Comparison of ENCODE assay signal across 7 mouse cellular contexts in the genomic region with DNA sequence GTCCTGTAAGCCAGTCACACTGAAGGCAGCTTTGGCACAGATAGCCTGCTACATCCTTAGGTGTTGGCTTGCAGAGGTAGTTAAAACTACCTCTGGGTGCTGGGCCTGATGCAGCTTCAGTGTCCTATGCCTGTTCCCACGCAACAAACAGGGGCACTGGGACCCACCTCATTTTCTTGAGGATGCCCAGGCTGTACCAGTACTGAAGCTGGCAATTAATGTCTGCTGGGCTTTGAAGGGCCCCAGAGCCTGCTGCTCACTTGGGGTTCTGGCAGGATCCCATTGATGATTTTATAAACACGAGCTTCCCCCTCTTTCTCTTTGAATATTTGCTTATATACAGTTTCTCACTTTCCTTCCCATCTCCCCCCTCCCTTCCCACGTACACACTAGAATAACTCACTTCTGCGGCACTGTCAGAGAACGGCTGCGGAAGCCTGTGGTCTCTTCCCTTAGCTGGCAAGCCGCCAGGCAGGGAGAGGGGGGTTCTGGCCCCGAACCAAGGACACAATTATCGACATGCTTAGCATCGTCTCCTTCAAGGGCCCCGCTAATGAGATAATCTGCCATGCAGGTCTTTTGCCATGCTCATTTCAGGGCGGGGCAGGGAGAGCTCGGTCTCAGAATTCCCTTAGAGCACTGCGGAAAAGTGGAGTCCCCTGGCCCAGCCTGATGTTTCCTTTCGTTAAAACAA.
DNase-seq lines count a peak whose midpoint lies in the region; ATAC-seq and TF ChIP-seq lines count a peak whose summit lies in the region.

No protein-coding gene starts in this region.

- H3K4me1 ChIP-seq in lung, embryonic 16.5 days (replicated peaks; ENCODE audit: control insufficient read depth, insufficient read depth, low read length), result 0 out of 2 replicates have a peak, but pooled peaks cover 3% of the 10 kb centered on the region
- peaks cover 9% of the 10 kb centered on the region for H3K4me1 ChIP-seq in forebrain, postnatal 0 days (ENCODE audit: insufficient read depth)

- no peaks in the 10 kb centered on the region for H3K9me3 ChIP-seq in lung, embryonic 16.5 days (ENCODE audit: control insufficient read depth, low read length)
- H3K9me3 ChIP-seq in forebrain, postnatal 0 days (ENCODE audit: low read length), result no peaks in the 10 kb centered on the region

- WGBS in lung, embryonic 16.5 days, result 21% methylated on average over 15 of the region's 15 CpGs
- WGBS in forebrain, postnatal 0 days, result 13% methylated on average over 15 of the region's 15 CpGs

- H3K36me3 ChIP-seq in lung, embryonic 16.5 days (ENCODE audit: control insufficient read depth, insufficient read depth, low read length), result no peaks in the 10 kb centered on the region
- no peaks in the 10 kb centered on the region for H3K36me3 ChIP-seq in forebrain, postnatal 0 days (ENCODE audit: insufficient read depth)

- H3K9ac ChIP-seq in lung, embryonic 16.5 days (ENCODE audit: low read length), result no peak overlapping the region
- H3K9ac ChIP-seq in forebrain, postnatal 0 days, result no peak overlapping the region

- DNase-seq in lung, postnatal 36 days, result no peak
- DNase-seq in forebrain, postnatal 0 days, result peak; percentile 78
- peak; percentile 30 for DNase-seq in left cerebral cortex, adult 11 months (ENCODE audit: low spot score)
- peak; percentile 67 to 72 for DNase-seq in right cerebral cortex, adult 2 months (ENCODE audit: low spot score in 2 of 2)
- no peak for DNase-seq in thymus, postnatal 14 days
- DNase-seq in embryo, embryonic 10.5 days (ENCODE audit: low spot score), result no peak

- no peaks in the 10 kb centered on the region for H3K27me3 ChIP-seq in lung, embryonic 16.5 days (ENCODE audit: control insufficient read depth, insufficient read depth, low read depth, low read length)
- H3K27me3 ChIP-seq in forebrain, postnatal 0 days (ENCODE audit: insufficient read depth, low read length), result no peaks in the 10 kb centered on the region; the same call in 1 of the 2 replicates

- ATAC-seq in lung, embryonic 16.5 days (ENCODE audit: low read depth), result 0 out of 2 replicates have a peak, but pooled peaks have one; percentile 23
- ATAC-seq in forebrain, postnatal 0 days, result peak; percentile 47; the same call in 1 of the 2 replicates

- TF ChIP-seq CTCF in forebrain, postnatal 0 days (IDR thresholded peaks at IDR 0.05; ENCODE audit: low read depth), result no peak

- H3K4me3 ChIP-seq in lung, embryonic 16.5 days (ENCODE audit: low read length), result no peak overlapping the region
- no peak overlapping the region for H3K4me3 ChIP-seq in forebrain, postnatal 0 days (ENCODE audit: low read depth, low read length)

- no peak overlapping the region for H3K27ac ChIP-seq in lung, embryonic 16.5 days (ENCODE audit: low read length)
- no peak overlapping the region for H3K27ac ChIP-seq in forebrain, postnatal 0 days (ENCODE audit: low read depth, low read length)

- no peak overlapping the region for H3K4me2 ChIP-seq in lung, embryonic 16.5 days (ENCODE audit: low read depth, low read length)
- peak overlapping the region; percentile 22 for H3K4me2 ChIP-seq in forebrain, postnatal 0 days (ENCODE audit: low read depth)

Comparison
In these comparisons a context has a peak if more than half of its experiments do, and no peak if none do; other contexts are left out.
1. DNase-seq: peak in forebrain, postnatal 0 days (single experiment), left cerebral cortex, adult 11 months (single experiment) and right cerebral cortex, adult 2 months (2 of 2); none in lung, postnatal 36 days (single experiment), thymus, postnatal 14 days (single experiment) and embryo, embryonic 10.5 days (single experiment).